Mouse (Mus musculus) ES-E14 (cell line): ENCODE measurements around the gene Mettl24. TPM values are rescaled to one million over a fixed set of nuclear protein-coding genes. Genes with fewer than 3 reads are reported as not detected.
A peak's percentile ranks its signal among the peaks of the same experiment; 100 is the strongest.

Experiments
- DNase-seq: peaks from one replicate; pipeline ENCODE4 v3.0.0-alpha.2; 2013; ENCODE audit warnings: low read depth, low spot score
- H3K27ac ChIP-seq: 2 replicates; pipeline ENCODE4 v1.5.1; 2012; ENCODE audit warnings: low read depth, mild to moderate bottlenecking, low read length, moderate library complexity, mixed read lengths; ENCODE audit not compliant: poor library complexity, insufficient read depth, severe bottlenecking
- H3K36me3 ChIP-seq: 2 replicates; pipeline ENCODE4 v1.6.1; 2012; ENCODE audit warnings: mild to moderate bottlenecking, low read length, moderate library complexity, mixed read lengths; ENCODE audit not compliant: control insufficient read depth, poor library complexity, insufficient read depth, severe bottlenecking
- H3K4me1 ChIP-seq, 2 experiments: fragments of 150-350 bp in 1 of 2; sonication (generic) in 1 of 2; 2 replicates each; pipeline ENCODE4 v1.6.1; 2012; ENCODE audit warnings: low read length in 2 of 2, mild to moderate bottlenecking in 1 of 2, mixed read lengths in 1 of 2; ENCODE audit not compliant: control insufficient read depth in 2 of 2, insufficient read depth in 2 of 2, poor library complexity in 1 of 2
- H3K4me3 ChIP-seq, 2 experiments: fragments of 150-350 bp in 1 of 2; sonication (generic) in 1 of 2; 2 replicates each; pipeline ENCODE4 v1.5.1; 2012; ENCODE audit warnings: low read length in 2 of 2, low read depth in 1 of 2, mild to moderate bottlenecking in 1 of 2, mixed read lengths in 1 of 2; ENCODE audit not compliant: insufficient read depth in 1 of 2, poor library complexity in 1 of 2, severe bottlenecking in 1 of 2
- H3K9ac ChIP-seq: 2 replicates; pipeline ENCODE4 v1.6.1; 2012; ENCODE audit warnings: low read depth, mild to moderate bottlenecking, low read length, mixed read lengths; ENCODE audit not compliant: poor library complexity, insufficient read depth, severe bottlenecking
- H3K9me3 ChIP-seq: fragments of 150-350 bp; sonication (generic); 2 replicates; pipeline ENCODE4 v1.6.1; 2012; ENCODE audit warnings: low read depth, mild to moderate bottlenecking, low read length; ENCODE audit not compliant: control insufficient read depth, insufficient read depth
- CHD2 ChIP-seq: IDR thresholded peaks from 2 replicates; pipeline ENCODE4 v1.6.1; 2014; ENCODE audit warnings: mild to moderate bottlenecking, low read depth, low read length, inconsistent platforms
- HCFC1 ChIP-seq: IDR thresholded peaks from 2 replicates; pipeline ENCODE4 v1.6.1; 2012; ENCODE audit warnings: low read length, inconsistent platforms, borderline replicate concordance; ENCODE audit not compliant: insufficient read depth
- MAFK ChIP-seq: IDR thresholded peaks from 2 replicates; pipeline ENCODE4 v1.6.1; 2014; ENCODE audit warnings: mild to moderate bottlenecking, low read depth, low read length, inconsistent platforms; ENCODE audit not compliant: insufficient read depth
- ZC3H11A ChIP-seq: IDR thresholded peaks from 2 replicates; pipeline ENCODE4 v1.6.1; 2012; ENCODE audit warnings: low read depth, mild to moderate bottlenecking, inconsistent platforms, low read length, borderline replicate concordance
- ZNF384 ChIP-seq: IDR thresholded peaks from 2 replicates; pipeline ENCODE4 v1.6.1; 2012; ENCODE audit warnings: low read depth, low read length, inconsistent platforms
- in situ Hi-C, 2 experiments: fragments of 600-800 bp; cut with MboI; formaldehyde crosslinking; loops; one replicate each; pipeline ENCODE4 v1.15.1; 2025; ENCODE audit warnings: low sequenced_read_pairs in 2 of 2, inconsistent platforms in 1 of 2; ENCODE audit not compliant: unreplicated experiment in 2 of 2
- total RNA-seq: library from RNA; depleted of rRNA; stranded (reverse); fragments of 300-350 nt; gene quantifications from 2 replicates; pipeline ENCODE4 v1.2.3, GENCODE M21; 2012

Mettl24 gene
- total RNA-seq, 1 experiment = 0.40 TPM

DNA sequence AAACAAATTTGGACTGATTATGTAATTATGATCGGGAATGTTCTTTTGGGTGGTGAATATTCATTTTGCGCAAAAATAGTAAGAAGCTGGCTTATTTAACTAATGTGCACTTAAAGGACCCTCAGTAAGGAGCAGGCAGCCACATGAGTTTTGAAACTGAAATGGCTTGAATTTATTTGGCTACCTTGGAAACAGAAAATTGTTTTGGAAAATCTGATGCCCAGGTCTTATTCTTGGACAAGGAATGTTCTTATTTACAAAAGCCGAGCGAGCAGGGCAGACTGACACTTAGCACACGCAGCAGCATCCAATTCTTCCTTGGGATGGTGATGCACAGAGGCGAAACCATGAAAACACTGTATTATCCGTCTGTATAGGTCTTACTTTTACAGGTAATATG, 28.0 kb downstream of the Mettl24 start:
- Histone ChIP-seq H3K9me3 (no peaks in the 10 kb centered on the region), H3K9ac (no peak overlapping the region), H3K4me1 (peaks cover 0 to 6% of the 10 kb centered on the region in 2 experiments; a peak in 1 of 4 replicates), H3K36me3 (no peaks in the 10 kb centered on the region), H3K4me3 (no peak overlapping the region), H3K27ac (no peak overlapping the region)
- TF ChIP-seq CHD2 (no peak), ZC3H11A (no peak), ZNF384 (no peak), HCFC1 (no peak), MAFK (no peak)
- in situ Hi-C loops = no loop called here
- DNase-seq = no peak

DNA sequence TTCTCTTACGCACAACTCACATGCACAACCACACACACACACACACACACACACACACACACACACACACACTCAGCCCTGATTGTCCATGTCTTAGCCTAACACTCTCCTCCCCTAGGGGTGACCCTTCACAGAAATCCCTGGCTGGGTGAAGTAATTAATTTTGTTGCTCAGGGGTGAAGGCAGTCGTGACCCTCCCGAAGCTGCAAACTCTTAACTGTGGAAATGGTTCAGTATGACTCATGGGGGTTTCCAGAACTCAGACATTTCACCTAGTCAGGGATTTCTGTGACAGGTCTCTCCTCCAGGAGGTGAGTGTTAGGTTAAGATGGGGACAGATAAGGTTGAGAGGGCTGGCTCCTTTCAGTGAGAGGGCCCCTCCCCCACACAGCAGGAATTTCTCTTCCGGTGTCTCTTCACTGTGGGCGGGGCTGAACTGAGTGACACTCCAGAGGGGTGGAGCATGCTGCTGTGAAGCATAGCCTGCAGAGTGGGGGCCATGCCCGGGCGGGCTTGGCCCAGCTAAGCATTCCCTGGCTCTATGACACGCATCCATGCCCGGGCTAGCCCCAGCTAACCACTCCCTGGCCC, 30.0 kb downstream of the Mettl24 start:
- H3K27ac ChIP-seq = no peak overlapping the region
- H3K9ac ChIP-seq = no peak overlapping the region
- no peak overlapping the region for H3K4me3 ChIP-seq
- DNase-seq = peak; percentile 45
- TF ChIP-seq ZC3H11A (no peak), MAFK (no peak), CHD2 (no peak), HCFC1 (no peak), ZNF384 (no peak)
- peaks cover 0 to 6% of the 10 kb centered on the region in 2 experiments; a peak in 1 of 4 replicates for H3K4me1 ChIP-seq
- in situ Hi-C loops = no loop called here
- no peaks in the 10 kb centered on the region for H3K9me3 ChIP-seq
- H3K36me3 ChIP-seq = no peaks in the 10 kb centered on the region

DNA sequence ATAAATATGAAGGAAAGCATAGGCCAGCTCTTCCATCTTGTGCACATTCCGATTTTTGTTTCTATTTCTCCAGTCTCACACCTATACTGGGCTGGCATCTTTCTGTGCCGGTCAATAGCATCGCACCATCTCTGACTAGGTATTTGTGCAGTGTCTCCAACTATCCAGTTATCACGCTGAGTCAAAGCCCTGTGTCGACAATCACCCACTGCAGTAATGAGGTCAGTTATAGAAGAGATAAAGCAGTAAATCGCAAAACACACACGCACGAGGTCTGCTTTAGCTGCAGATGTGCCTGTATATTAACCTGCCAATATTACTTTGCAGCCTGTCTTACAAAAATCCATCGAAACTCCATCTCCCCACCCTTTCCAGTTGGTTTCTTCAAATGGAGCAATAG, 30.7 kb downstream of the Mettl24 start:
- peaks cover 0 to 6% of the 10 kb centered on the region in 2 experiments; a peak in 1 of 4 replicates for H3K4me1 ChIP-seq
- in situ Hi-C loops = no loop called here
- no peak overlapping the region for H3K9ac ChIP-seq
- H3K27ac ChIP-seq = no peak overlapping the region
- no peaks in the 10 kb centered on the region for H3K36me3 ChIP-seq
- TF ChIP-seq CHD2 (no peak), MAFK (no peak), ZNF384 (no peak), ZC3H11A (no peak), HCFC1 (no peak)
- no peak overlapping the region for H3K4me3 ChIP-seq
- H3K9me3 ChIP-seq = no peaks in the 10 kb centered on the region
- no peak for DNase-seq

DNA sequence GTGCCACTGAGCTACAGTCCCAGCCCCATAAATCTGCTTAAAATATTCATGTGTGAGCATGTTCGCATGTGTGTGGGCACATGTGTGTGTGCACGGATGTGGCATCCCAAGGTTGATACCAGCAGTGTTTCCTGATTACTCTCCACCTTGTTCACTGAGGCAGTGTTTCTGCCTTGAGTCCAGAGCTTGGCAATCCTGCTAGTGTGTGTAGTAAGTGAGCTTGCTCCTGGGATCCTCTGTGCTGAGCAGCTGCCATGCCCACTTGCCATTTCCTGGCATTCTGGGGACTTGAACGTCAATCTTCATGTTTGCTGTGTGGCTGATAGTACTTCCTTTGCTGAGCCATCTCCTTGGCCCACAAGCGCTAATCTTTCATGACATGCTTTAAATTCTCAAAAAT, 32.1 kb downstream of the Mettl24 start:
- no peak for DNase-seq
- Histone ChIP-seq H3K4me3 (no peak overlapping the region), H3K9ac (no peak overlapping the region), H3K9me3 (no peaks in the 10 kb centered on the region), H3K36me3 (no peaks in the 10 kb centered on the region), H3K4me1 (peaks cover 0 to 6% of the 10 kb centered on the region in 2 experiments; a peak in 1 of 4 replicates), H3K27ac (no peak overlapping the region)
- in situ Hi-C loops = no loop called here
- TF ChIP-seq CHD2 (no peak), HCFC1 (no peak), ZC3H11A (no peak), ZNF384 (no peak), MAFK (no peak)

DNA sequence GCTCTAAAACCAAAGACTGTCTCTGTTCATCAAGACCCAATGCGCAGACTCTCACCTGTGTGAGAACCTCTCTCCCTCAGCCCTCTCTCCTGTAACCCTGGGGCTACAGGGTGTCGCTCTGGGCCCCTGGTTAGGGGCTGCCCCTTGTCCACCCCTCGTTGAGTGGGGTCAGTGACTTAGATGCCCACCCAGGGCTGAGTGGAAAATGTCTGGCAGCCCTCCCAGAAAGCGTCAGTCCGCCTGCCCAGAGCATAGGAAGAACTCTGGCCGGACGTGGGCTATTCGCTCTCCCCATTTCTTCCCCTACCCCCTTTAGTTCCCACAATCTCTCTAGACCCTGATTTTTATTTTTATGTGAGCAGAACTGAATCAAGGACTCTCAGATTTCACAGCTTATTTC, 33.2 kb downstream of the Mettl24 start:
- no peak for DNase-seq
- H3K36me3 ChIP-seq = no peaks in the 10 kb centered on the region
- H3K27ac ChIP-seq = no peak overlapping the region

More for the DNA sequence above, 33.2 kb downstream of the Mettl24 start:
- Histone ChIP-seq H3K9me3 (no peaks in the 10 kb centered on the region), H3K4me3 (no peak overlapping the region), H3K9ac (no peak overlapping the region), H3K4me1 (peaks cover 0 to 6% of the 10 kb centered on the region in 2 experiments; a peak in 1 of 4 replicates)
- in situ Hi-C loops = no loop called here
- TF ChIP-seq ZNF384 (no peak), HCFC1 (no peak), MAFK (no peak), ZC3H11A (no peak), CHD2 (no peak)
